Mouse (Mus musculus) embryonic fibroblast, embryonic 13.5 days (primary cell): Measurements from ENCODE around the gene Cyp2f2. TPM values are rescaled to one million over a fixed set of nuclear protein-coding genes. Genes with fewer than 3 reads are reported as not detected.

Experiments
- H3K27ac ChIP-seq: 2 replicates; pipeline ENCODE4 v1.5.1; 2012; ENCODE audit warnings: low read length, control low read depth, inconsistent platforms; ENCODE audit not compliant: insufficient read depth
- H3K4me1 ChIP-seq: 2 replicates; pipeline ENCODE4 v1.6.1; 2011; ENCODE audit warnings: low read length; ENCODE audit not compliant: control insufficient read depth, insufficient read depth
- H3K4me3 ChIP-seq: 2 replicates; pipeline ENCODE4 v1.5.1; 2011; ENCODE audit warnings: mild to moderate bottlenecking, control low read depth, low read length; ENCODE audit not compliant: insufficient read depth
- CTCF ChIP-seq: IDR thresholded peaks from 2 replicates; pipeline ENCODE4 v1.5.1; 2011; ENCODE audit warnings: mild to moderate bottlenecking, control low read depth, low read length, moderate library complexity, borderline replicate concordance; ENCODE audit not compliant: insufficient read depth
- POLR2A ChIP-seq: IDR thresholded peaks from 2 replicates; pipeline ENCODE4 v1.6.1; 2011; ENCODE audit warnings: low read depth, mild to moderate bottlenecking, control low read depth, low read length, moderate library complexity
- polyA plus RNA-seq: library from polyadenylated mRNA; stranded (reverse); fragments of >200 nt; gene quantifications from 2 replicates; pipeline ENCODE4 v1.2.4, GENCODE M21; 2011; ENCODE audit warnings: low read depth; ENCODE audit not compliant: missing spikeins, insufficient read length

Gene Cyp2f2
- polyA plus RNA-seq, 1 experiment = 0.30 TPM

DNA sequence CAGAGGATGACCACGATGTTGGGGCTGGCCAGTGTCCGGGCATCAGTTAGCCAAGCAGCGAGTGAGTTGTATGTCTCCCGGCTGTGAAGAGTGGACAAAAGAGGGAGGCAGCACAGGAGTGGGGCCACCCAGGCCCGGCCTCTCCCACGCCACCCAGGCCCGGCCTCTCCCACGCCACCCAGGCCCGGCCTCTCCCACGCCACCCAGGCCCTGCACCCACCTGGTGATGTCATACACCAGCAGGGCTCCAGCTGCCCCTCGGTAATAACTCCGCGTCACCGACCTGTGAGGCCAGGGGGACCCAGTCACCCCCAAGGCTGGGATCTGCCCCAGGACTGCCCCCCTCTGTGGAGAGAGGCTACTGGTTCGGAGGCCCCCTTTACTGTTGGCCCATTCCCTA, 54.8 kb downstream of the Cyp2f2 start:
- H3K4me1 ChIP-seq = no peaks in the 10 kb centered on the region
- no peak overlapping the region for H3K27ac ChIP-seq
- TF ChIP-seq CTCF (no peak), POLR2A (no peak)
- H3K4me3 ChIP-seq = no peak overlapping the region

DNA sequence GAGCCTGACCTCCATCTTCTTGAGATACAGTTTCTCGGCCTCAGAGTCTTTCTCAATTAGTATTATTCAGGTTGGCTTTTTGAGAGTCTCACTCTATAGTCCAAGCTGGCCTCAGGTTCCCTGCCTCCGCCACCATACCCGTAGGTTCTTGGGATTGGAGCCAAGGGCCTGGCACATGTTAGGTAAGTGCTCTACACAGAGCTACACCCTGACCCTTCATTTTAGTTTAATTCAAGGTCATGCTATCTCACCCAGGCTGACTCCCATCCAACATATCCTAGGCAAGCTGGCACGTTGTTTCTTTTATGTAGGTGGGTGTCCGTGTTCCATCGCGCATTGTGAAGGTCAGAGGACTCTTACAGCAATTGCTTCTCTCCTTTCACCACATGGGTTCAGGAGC, 55.2 kb downstream of the Cyp2f2 start:
- H3K4me3 ChIP-seq = no peak overlapping the region
- TF ChIP-seq CTCF = no peak
- no peak for TF ChIP-seq POLR2A
- H3K27ac ChIP-seq = no peak overlapping the region
- no peaks in the 10 kb centered on the region for H3K4me1 ChIP-seq

DNA sequence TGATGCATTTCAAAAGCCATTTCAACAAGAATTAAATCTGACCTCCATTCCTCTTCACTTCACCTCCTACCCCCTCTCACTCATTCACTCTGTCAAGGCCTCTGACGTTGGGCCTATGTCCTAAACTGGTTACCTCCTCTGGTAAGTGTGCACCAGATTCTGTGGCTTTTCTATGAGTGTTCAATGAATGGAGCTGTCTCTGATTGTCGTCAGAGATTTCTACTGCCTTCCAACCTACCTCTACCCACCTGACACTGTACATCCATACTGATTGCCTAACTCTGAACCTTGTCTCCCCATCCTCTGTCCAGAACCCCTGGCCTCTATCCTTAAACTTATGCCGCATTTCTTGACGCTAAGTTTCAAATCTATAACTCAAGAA, 58.2 kb downstream of the Cyp2f2 start:
- TF ChIP-seq CTCF (no peak), POLR2A (no peak)
- peak overlapping the region; percentile 82 for H3K4me3 ChIP-seq
- H3K4me1 ChIP-seq = no peaks in the 10 kb centered on the region
- H3K27ac ChIP-seq = peak overlapping the region; percentile 51

- no peaks in the 10 kb centered on the region for H3K4me1 ChIP-seq
- peak within 1 kb of the TSS; percentile 84 for H3K27ac ChIP-seq
- TF ChIP-seq POLR2A (peak; percentile 80), CTCF (no peak)
- peak within 1 kb of the TSS; percentile 82 for H3K4me3 ChIP-seq
These were observed 58.9 kb downstream of the Cyp2f2 start, which contains the start of gene Rab4b for GRCm38 (mm10) chr7:27178324-27179216. Rab4b (minus strand) TSS chr7:27178896.

DNA sequence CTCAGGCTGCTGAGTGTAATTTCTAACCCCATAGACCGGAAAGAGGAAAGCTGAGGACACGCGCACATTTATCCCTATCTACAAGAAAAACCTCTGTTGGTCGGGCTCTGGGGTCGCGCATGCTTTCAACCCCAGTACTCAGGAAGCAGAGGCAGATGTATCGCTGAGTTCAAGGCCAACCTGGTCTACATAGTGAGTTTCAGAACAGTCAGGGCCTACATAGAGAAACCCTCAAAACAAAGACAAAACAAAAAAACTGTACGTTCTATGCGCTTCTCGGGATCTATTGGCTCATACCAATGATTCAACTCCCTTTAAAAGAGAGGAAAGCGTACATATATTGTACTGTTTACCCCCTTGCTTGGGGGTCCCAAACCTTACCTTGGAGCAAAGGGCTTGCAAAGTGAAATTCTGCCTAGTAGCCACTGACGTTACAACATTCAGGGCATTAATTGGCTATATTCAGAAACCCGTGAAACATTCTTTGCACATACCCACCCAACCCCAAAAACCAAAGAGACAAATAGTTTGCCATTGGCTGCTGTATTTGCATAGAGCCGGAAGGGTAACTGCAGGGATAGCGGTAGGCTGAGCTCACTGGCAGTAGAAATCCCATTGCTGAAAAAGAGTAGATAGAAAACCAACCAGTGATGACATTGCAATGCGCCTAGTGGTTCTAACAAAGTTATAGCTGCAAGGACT, 59.7 kb downstream of the Cyp2f2 start:
- H3K4me3 ChIP-seq = no peak overlapping the region; the same call in 1 of the 2 replicates
- no peaks in the 10 kb centered on the region for H3K4me1 ChIP-seq
- TF ChIP-seq CTCF (no peak), POLR2A (no peak)
- H3K27ac ChIP-seq = peak overlapping the region; percentile 57

DNA sequence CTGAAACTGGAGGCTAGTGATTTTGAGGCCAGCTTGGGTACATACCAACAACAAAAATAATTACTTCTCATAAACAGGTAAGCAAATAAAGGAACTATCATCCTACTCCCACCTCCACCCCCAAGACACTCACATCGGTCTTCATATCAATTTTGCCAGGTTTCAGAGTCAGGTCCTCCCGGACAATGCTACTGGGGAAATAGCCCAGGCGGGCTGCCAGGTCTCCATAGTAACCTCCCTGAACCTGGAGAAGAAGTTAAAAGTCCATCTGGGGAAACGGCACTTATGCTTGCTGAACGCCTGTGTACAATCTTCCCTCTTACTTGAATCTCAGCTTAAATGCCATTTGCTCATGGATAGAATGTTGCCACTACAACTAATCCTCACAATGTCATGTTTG, 60.3 kb downstream of the Cyp2f2 start:
- no peak overlapping the region for H3K27ac ChIP-seq
- H3K4me3 ChIP-seq = no peak overlapping the region
- H3K4me1 ChIP-seq = no peaks in the 10 kb centered on the region
- no peak for TF ChIP-seq POLR2A
- TF ChIP-seq CTCF = no peak

GRCm38 (mm10) chr7:27180837-27181695, 61.4 kb downstream of the Cyp2f2 start, which contains the start of the genes Gm21983 and Mia:
Gm21983 (minus strand) TSS chr7:27181086.
Mia (minus strand) TSS chr7:27181157.
- no peaks in the 10 kb centered on the region for H3K4me1 ChIP-seq
- no peak for TF ChIP-seq POLR2A
- no peak for TF ChIP-seq CTCF
- no peak within 1 kb of the TSS for H3K27ac ChIP-seq
- no peak within 1 kb of the TSS for H3K4me3 ChIP-seq

GRCm38 (mm10) chr7:27182498-27182897, 62.8 kb downstream of the Cyp2f2 start:
- Histone ChIP-seq H3K4me3 (no peak overlapping the region), H3K27ac (no peak overlapping the region), H3K4me1 (no peaks in the 10 kb centered on the region)
- TF ChIP-seq CTCF = no peak
- no peak for TF ChIP-seq POLR2A

Other genes starting within 250 kb of the Cyp2f2 start
- not detected in 2 replicates for gene Cyp2a22, start 180.5 kb upstream of the Cyp2f2 start, polyA plus RNA-seq
- gene Cyp2a12, start 90.8 kb upstream of the Cyp2f2 start, polyA plus RNA-seq = not detected in 2 replicates
- not detected in 2 replicates for gene Cyp2t4, start 33.8 kb downstream of the Cyp2f2 start, polyA plus RNA-seq
- 26.8 and 30.5 TPM in 2 replicates for gene Egln2, start 46.9 kb downstream of the Cyp2f2 start, polyA plus RNA-seq
- 39.9 and 50.0 TPM in 2 replicates for gene Rab4b, start 59.0 kb downstream of the Cyp2f2 start, polyA plus RNA-seq
- gene Gm21983, start 61.2 kb downstream of the Cyp2f2 start, polyA plus RNA-seq = not detected in 2 replicates
- not detected in 2 replicates for gene Mia, start 61.2 kb downstream of the Cyp2f2 start, polyA plus RNA-seq
- gene BC024978, start 75.9 kb downstream of the Cyp2f2 start, polyA plus RNA-seq = 7.3 and 7.7 TPM in 2 replicates
- 117 and 153 TPM in 2 replicates for gene Snrpa, start 76.4 kb downstream of the Cyp2f2 start, polyA plus RNA-seq
- gene Itpkc, start 108.8 kb downstream of the Cyp2f2 start, polyA plus RNA-seq = 8.3 and 8.7 TPM in 2 replicates
- 19.4 and 21.6 TPM in 2 replicates for gene Coq8b, start 113.1 kb downstream of the Cyp2f2 start, polyA plus RNA-seq
- gene Numbl, start 138.5 kb downstream of the Cyp2f2 start, polyA plus RNA-seq = 47.6 and 51.7 TPM in 2 replicates
- gene Ltbp4, start 217.8 kb downstream of the Cyp2f2 start, polyA plus RNA-seq = 46.5 and 50.6 TPM in 2 replicates
- gene Shkbp1, start 236.1 kb downstream of the Cyp2f2 start, polyA plus RNA-seq = 35.9 and 41.2 TPM in 2 replicates
- gene Gm20479, start 237.5 kb downstream of the Cyp2f2 start, polyA plus RNA-seq = 6.2 TPM in 1 of 2 replicates, not detected in the other